Mouse (Mus musculus): ENCODE results near the gene Il27ra.

DNA sequence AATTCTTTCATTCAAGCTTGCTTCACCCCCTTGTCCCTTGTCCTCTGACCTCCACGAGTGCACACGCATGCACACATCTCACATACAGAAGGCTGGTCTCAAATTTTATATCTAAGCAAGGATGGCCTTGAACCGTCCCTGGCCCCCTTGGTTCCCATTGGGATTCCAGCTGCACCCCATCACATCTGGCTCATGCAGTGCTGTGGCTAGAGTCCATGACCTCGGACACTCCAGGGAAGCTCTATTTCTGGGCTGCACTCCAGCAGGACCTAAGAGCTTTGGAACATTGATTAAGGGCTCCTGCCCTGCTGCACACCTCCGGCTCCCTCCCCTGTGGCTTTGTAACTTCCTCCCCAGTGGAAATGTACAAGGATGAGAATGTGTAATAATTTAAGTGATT, 4.4 kb downstream of the Il27ra start:
- TF ChIP-seq CTCF (IDR thresholded peaks at IDR 0.05; ENCODE audit: insufficient read depth, low read depth, low read length) (no peak), POLR2A (IDR thresholded peaks at IDR 0.05; ENCODE audit: insufficient read depth, low read depth, low read length) (no peak)
